Mouse (Mus musculus) embryonic facial prominence, embryonic 11.5 days (tissue): ENCODE results near the gene Ncf1. TPM values are rescaled to one million over a fixed set of nuclear protein-coding genes. Genes with fewer than 3 reads are reported as not detected.
A peak's percentile ranks its signal among the peaks of the same experiment; 100 is the strongest.

Experiments
- ATAC-seq: fragments of 200-750 bp; cut with Nextera tagmentation; replicated peaks from 2 replicates; pipeline ENCODE4 v1.8.0; 2017; ENCODE audit warnings: low read depth; ENCODE audit not compliant: insufficient number of reproducible peaks, low FRiP score, low TSS enrichment
- DNase-seq: peaks from one replicate; pipeline ENCODE4 v3.0.0-alpha.2; 2015; ENCODE audit warnings: low spot score
- H3K27ac ChIP-seq: fragments of 300-500 bp; sonication (generic); replicated peaks from 2 replicates; pipeline ENCODE4 v1.5.1; 2014; ENCODE audit warnings: mild to moderate bottlenecking, low read depth, low read length, control low read depth
- H3K27me3 ChIP-seq: fragments of 300-500 bp; sonication (generic); 2 replicates; pipeline ENCODE4 v1.6.1; 2014; ENCODE audit warnings: mild to moderate bottlenecking, low read length, moderate library complexity, mixed read lengths; ENCODE audit not compliant: control insufficient read depth, insufficient read depth
- H3K36me3 ChIP-seq: fragments of 300-500 bp; sonication (generic); replicated peaks from 2 replicates; pipeline ENCODE4 v1.6.1; 2014; ENCODE audit warnings: low read depth, mild to moderate bottlenecking, low read length, moderate library complexity, mixed read lengths; ENCODE audit not compliant: control insufficient read depth, insufficient read depth
- H3K4me1 ChIP-seq: fragments of 300-500 bp; sonication (generic); 2 replicates; pipeline ENCODE4 v1.6.1; 2014; ENCODE audit warnings: low read length, mixed read lengths; ENCODE audit not compliant: control insufficient read depth, insufficient read depth
- H3K4me2 ChIP-seq: fragments of 300-500 bp; sonication (generic); 2 replicates; pipeline ENCODE4 v1.6.1; 2014; ENCODE audit warnings: low read depth, mild to moderate bottlenecking, control low read depth, low read length, moderate library complexity
- H3K4me3 ChIP-seq: fragments of 300-500 bp; sonication (generic); 2 replicates; pipeline ENCODE4 v1.5.1; 2014; ENCODE audit warnings: low read depth, low read length, control low read depth
- H3K9ac ChIP-seq: fragments of 300-500 bp; sonication (generic); replicated peaks from 2 replicates; pipeline ENCODE4 v1.6.1; 2014; ENCODE audit warnings: mild to moderate bottlenecking, control low read depth, low read length
- H3K9me3 ChIP-seq: fragments of 300-500 bp; sonication (generic); replicated peaks from 2 replicates; pipeline ENCODE4 v1.6.1; 2016; ENCODE audit warnings: mild to moderate bottlenecking, low read length, inconsistent platforms, mixed read lengths; ENCODE audit not compliant: control insufficient read depth
- WGBS: fragments of 180-500 bp; shearing (Covaris S2); extraction: QIAGEN DNeasy Blood & Tissue Kit; methylation state at CpG from one replicate; pipeline ENCODE4 v1.1.7; 2014; 5-methylcytosine and 5-hydroxymethylcytosine counted together
- polyA plus RNA-seq: library from polyadenylated mRNA; unstranded; fragments of >200 nt; fragmentation: Nextera tagmentation; extraction: Ambion mirVana; gene quantifications from 2 replicates; pipeline ENCODE4 v1.2.1, GENCODE M21; 2014

Gene Ncf1
- polyA plus RNA-seq, 1 experiment from 2014 or later = 2.5 TPM

DNA sequence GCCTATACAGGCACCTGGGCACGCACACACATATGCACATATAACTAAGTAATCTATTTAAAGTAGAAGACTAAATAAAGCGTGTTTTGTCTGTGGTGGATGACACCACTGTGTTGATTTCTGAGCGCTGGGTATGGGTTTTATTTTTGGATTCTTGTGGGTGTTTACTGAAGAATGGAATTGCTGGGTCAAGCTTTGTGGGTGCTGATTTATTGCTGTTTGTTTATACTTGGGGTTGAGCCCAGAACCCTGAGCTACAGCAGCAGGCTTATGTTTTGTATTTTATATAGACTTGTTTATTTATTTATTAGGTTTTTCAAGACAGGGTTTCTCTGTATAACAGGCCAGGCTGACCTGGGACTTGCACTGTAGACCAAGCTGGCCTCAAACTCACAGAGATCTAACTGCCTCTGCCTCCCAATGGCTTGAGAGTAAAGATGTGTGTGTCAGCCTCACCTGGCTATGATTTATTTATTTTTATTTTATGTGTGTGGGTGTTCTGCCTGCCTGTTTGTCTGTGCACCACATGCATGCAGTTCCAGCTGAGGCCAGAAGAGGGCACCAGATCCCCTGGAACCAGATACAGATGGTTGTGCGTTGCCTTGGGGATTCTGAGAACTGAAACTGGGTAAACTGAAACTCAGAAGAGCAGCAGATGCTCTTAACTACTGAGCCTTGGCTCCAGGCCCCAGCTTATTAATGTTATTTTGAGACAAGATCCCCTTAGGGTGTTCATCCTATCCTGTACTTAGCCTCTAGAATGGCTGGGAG, 42.3 kb downstream of the Ncf1 start:
- Histone ChIP-seq H3K27ac (no peak overlapping the region), H3K27me3 (no peaks in the 10 kb centered on the region), H3K4me3 (no peak overlapping the region), H3K4me1 (peaks cover 2% of the 10 kb centered on the region; the same call in 1 of the 2 replicates), H3K4me2 (no peak overlapping the region), H3K9me3 (no peaks in the 10 kb centered on the region), H3K36me3 (no peaks in the 10 kb centered on the region), H3K9ac (no peak overlapping the region)
- WGBS = 74% methylated on average over 4 of the region's 4 CpGs
- DNase-seq = peak; percentile 58
- ATAC-seq = no peak

GRCm38 (mm10) chr5:134186059-134186458, 43.4 kb downstream of the Ncf1 start:
- Histone ChIP-seq H3K27ac (no peak overlapping the region), H3K27me3 (no peaks in the 10 kb centered on the region), H3K9me3 (no peaks in the 10 kb centered on the region), H3K4me3 (no peak overlapping the region), H3K4me1 (peaks cover 3% of the 10 kb centered on the region; the same call in 1 of the 2 replicates), H3K9ac (no peak overlapping the region), H3K4me2 (no peak overlapping the region), H3K36me3 (no peaks in the 10 kb centered on the region)
- WGBS = 95% methylated on average over 3 of the region's 3 CpGs
- ATAC-seq (no peak), DNase-seq (no peak)

DNA sequence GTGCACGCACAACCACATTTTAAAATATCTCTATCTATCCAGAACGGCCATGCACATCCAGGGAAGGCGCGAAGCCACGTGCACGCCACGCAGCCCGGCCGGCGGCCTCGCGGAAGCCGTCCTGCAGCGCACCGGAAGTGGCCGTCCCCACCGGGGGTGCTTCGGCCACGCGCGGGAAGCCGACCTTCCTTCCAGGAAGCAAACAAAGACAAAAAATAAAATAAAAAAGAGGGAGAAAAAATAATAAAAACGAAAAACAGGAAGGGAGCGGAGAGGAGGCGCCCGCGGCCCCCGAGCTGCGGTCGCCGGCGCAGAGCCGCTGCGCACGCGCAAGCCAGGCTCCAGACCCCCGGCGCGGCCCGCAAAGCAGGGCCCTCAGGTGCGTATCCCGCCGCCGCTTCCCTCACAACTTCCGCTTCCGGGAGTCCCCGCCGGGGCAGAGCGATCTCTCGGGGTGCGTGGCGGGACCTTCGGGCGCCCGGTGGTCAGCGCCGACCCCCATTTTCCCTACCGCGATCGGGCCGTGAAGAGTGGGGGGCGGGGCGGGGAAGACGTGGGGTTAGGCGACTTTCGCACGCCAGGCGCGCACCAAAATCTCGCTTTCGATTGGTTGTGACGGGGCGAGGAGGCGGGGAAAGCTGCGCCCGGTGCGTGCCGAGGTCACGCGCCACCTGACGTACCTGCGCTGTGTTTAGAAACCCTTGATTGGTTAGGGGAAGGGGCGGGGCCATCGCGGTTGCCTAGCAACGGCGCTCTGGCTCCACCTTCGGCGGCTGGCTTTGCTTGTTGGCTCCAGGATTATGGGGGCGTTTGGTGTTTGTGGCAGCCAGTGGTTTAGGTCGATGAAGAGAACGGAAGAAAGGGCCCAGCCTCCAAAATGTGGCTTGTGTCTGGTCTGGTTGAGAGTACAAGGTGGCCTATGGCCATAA, 45.3 kb downstream of the Ncf1 start, which contains the start of gene Gtf2ird2:
TSS of gene Gtf2ird2 (plus strand) at position 140 of the 929 bp plus-strand sequence.
- peak within 1 kb of the TSS; percentile 82 for H3K4me2 ChIP-seq
- H3K4me1 ChIP-seq = peaks cover 3% of the 10 kb centered on the region; the same call in 1 of the 2 replicates
- H3K27ac ChIP-seq = peak within 1 kb of the TSS; percentile 89
- no peaks in the 10 kb centered on the region for H3K9me3 ChIP-seq
- H3K27me3 ChIP-seq = no peaks in the 10 kb centered on the region
- H3K36me3 ChIP-seq = no peaks in the 10 kb centered on the region
- H3K9ac ChIP-seq = peak within 1 kb of the TSS; percentile 94
- peak within 1 kb of the TSS; percentile 73 for H3K4me3 ChIP-seq
- WGBS = under 1% methylated on average over 90 of the region's 92 CpGs
- DNase-seq (peak; percentile 100), ATAC-seq (peak; percentile 88)

GRCm38 (mm10) chr5:134183162-134183561, 46.3 kb downstream of the Ncf1 start:
- WGBS = 60% methylated on average over 7 of the region's 7 CpGs
- no peaks in the 10 kb centered on the region for H3K36me3 ChIP-seq
- no peaks in the 10 kb centered on the region for H3K27me3 ChIP-seq
- ATAC-seq (no peak), DNase-seq (no peak)
- H3K9ac ChIP-seq = peak overlapping the region; percentile 94
- H3K4me1 ChIP-seq = peaks cover 3% of the 10 kb centered on the region; the same call in 1 of the 2 replicates
- no peaks in the 10 kb centered on the region for H3K9me3 ChIP-seq
- no peak overlapping the region for H3K27ac ChIP-seq
- peak overlapping the region; percentile 73 for H3K4me3 ChIP-seq
- peak overlapping the region; percentile 82 for H3K4me2 ChIP-seq

DNA sequence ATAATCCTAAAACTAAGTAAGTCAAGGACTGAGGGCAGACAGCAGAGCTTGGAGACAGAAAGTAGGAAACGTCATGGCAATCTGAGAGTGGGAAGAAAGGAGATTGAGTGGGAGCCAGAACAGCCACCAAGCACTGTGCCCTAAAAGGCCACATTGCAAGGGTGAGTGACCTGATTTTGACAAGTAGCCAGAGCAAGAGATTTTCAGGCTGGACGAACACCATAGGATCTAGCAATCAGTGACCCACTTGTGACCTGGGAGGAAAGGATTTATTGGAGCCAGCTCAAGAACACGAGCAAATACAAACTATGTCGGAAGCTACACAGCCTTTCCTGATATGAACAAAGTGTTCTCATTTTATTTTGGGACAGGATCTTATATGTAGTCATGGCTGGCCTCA, 46.7 kb downstream of the Ncf1 start:
- WGBS = 82% methylated on average over 4 of the region's 4 CpGs
- H3K36me3 ChIP-seq = no peaks in the 10 kb centered on the region
- no peaks in the 10 kb centered on the region for H3K9me3 ChIP-seq
- no peak overlapping the region for H3K27ac ChIP-seq
- no peak for ATAC-seq
- no peaks in the 10 kb centered on the region for H3K27me3 ChIP-seq
- no peak overlapping the region for H3K9ac ChIP-seq
- no peak for DNase-seq
- H3K4me1 ChIP-seq = peaks cover 3% of the 10 kb centered on the region; the same call in 1 of the 2 replicates
- no peak overlapping the region for H3K4me3 ChIP-seq
- no peak overlapping the region; the same call in 1 of the 2 replicates for H3K4me2 ChIP-seq

DNA sequence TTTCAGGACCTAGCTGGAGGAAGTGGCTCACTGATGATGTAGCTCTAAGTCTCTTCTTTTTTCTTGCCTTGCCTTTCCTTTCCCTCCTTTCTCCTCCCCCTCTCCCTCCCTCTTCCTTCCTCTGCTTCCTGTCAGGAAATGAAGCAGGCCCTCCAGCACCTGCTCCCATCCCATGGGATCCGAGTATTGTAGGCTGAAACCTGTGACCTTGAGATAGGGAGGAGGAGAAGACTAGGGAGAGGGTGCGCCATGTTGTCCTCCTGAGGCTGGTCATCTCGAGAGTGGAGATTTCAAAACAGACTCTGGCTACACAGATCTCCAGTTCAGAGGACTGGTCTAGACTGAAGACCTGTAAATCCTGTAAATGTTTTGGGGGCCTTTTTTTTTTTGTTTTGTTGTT, 47.3 kb downstream of the Ncf1 start:
- DNase-seq = no peak
- WGBS = 50% methylated on average over 3 of the region's 3 CpGs
- Histone ChIP-seq H3K27me3 (no peaks in the 10 kb centered on the region), H3K4me2 (no peak overlapping the region), H3K9me3 (no peaks in the 10 kb centered on the region), H3K4me3 (no peak overlapping the region), H3K9ac (no peak overlapping the region), H3K36me3 (no peaks in the 10 kb centered on the region), H3K27ac (no peak overlapping the region), H3K4me1 (peaks cover 3% of the 10 kb centered on the region; the same call in 1 of the 2 replicates)
- ATAC-seq = no peak

- no peak overlapping the region for H3K9ac ChIP-seq
- WGBS = 28% methylated on average over 7 of the region's 7 CpGs
- no peaks in the 10 kb centered on the region for H3K36me3 ChIP-seq
- no peaks in the 10 kb centered on the region for H3K9me3 ChIP-seq
- DNase-seq (peak; percentile 93), ATAC-seq (no peak)
- H3K27ac ChIP-seq = no peak overlapping the region
- no peak overlapping the region for H3K4me2 ChIP-seq
- no peaks in the 10 kb centered on the region for H3K27me3 ChIP-seq
- no peak overlapping the region for H3K4me3 ChIP-seq
- H3K4me1 ChIP-seq = peaks cover 3% of the 10 kb centered on the region; the same call in 1 of the 2 replicates
These were observed 49.6 kb downstream of the Ncf1 start for GRCm38 (mm10) chr5:134179871-134180270.
